ENCODE assay signal across 32 mouse cellular contexts in the genomic region with DNA sequence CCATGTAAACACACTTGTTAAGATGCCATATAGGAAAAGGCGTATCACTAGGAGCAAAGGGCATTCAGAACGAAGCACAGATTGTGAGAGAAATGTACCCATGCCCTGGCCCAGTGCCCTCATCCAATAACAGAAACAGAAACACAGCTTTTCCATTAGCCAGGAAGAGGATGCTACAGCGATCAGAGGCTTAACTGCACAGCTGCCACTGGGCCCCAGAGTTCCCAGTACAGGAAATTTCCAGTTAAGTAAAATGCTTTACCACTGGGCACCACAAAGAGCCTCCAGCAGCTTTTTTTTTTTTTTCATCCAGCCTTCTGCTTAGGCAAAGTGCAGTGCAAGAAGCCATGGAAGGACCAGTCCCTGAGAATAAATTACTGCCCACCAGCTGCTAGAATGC.
A peak's percentile ranks its signal among the peaks of the same experiment; 100 is the strongest.
DNase-seq lines count a peak whose midpoint lies in the region; ATAC-seq and TF ChIP-seq lines count a peak whose summit lies in the region.
"Had no signal": no experiment of that assay in that cellular context is flagged by ENCODE, and none has a peak within 500 bp of the region (broad histone marks: within the 10 kb centered on the region; RNA-seq: fewer than 3 reads in every experiment).

No protein-coding gene starts in this region.

- H3K27ac ChIP-seq in hindbrain, embryonic 14.5 days, result no peak overlapping the region
- no peak overlapping the region for H3K27ac ChIP-seq in hindbrain, embryonic 12.5 days
- no peak overlapping the region for H3K27ac ChIP-seq in midbrain, postnatal 0 days (ENCODE audit: low read depth, low read length)
- H3K27ac ChIP-seq in midbrain, embryonic 15.5 days, result no peak overlapping the region
- H3K27ac ChIP-seq: embryonic facial prominence, embryonic 13.5 days; gastrocnemius, adult 2 months; limb, embryonic 12.5 days; liver, embryonic 15.5 days; lung, embryonic 15.5 days; midbrain, embryonic 12.5 days; neural tube, embryonic 12.5 days; stomach, postnatal 0 days had no signal

- H3K4me1 ChIP-seq in hindbrain, embryonic 14.5 days (replicated peaks; ENCODE audit: control insufficient read depth, insufficient read depth, low read length), result no peaks in the 10 kb centered on the region
- no peaks in the 10 kb centered on the region for H3K4me1 ChIP-seq in hindbrain, embryonic 12.5 days
- no peaks in the 10 kb centered on the region for H3K4me1 ChIP-seq in midbrain, postnatal 0 days (ENCODE audit: insufficient read depth, low read length)
- no peaks in the 10 kb centered on the region; the same call in 1 of the 2 replicates for H3K4me1 ChIP-seq in midbrain, embryonic 15.5 days
- H3K4me1 ChIP-seq: embryonic facial prominence, embryonic 13.5 days; limb, embryonic 12.5 days; liver, embryonic 15.5 days; lung, embryonic 15.5 days; neural tube, embryonic 12.5 days had no signal

- H3K36me3 ChIP-seq in hindbrain, embryonic 14.5 days (replicated peaks; ENCODE audit: control insufficient read depth, insufficient read depth), result no peaks in the 10 kb centered on the region
- no peaks in the 10 kb centered on the region for H3K36me3 ChIP-seq in hindbrain, embryonic 12.5 days
- no peaks in the 10 kb centered on the region for H3K36me3 ChIP-seq in midbrain, postnatal 0 days (ENCODE audit: insufficient read depth, low read length)
- no peaks in the 10 kb centered on the region for H3K36me3 ChIP-seq in midbrain, embryonic 15.5 days (replicated peaks)
- H3K36me3 ChIP-seq: embryonic facial prominence, embryonic 13.5 days; limb, embryonic 12.5 days; liver, embryonic 15.5 days; lung, embryonic 15.5 days; midbrain, embryonic 12.5 days; neural tube, embryonic 12.5 days had no signal

- no peak overlapping the region for H3K9ac ChIP-seq in hindbrain, embryonic 14.5 days
- H3K9ac ChIP-seq in hindbrain, embryonic 12.5 days, result no peak overlapping the region
- no peak overlapping the region for H3K9ac ChIP-seq in midbrain, postnatal 0 days (replicated peaks; ENCODE audit: low read length, poor library complexity, severe bottlenecking)
- H3K9ac ChIP-seq in midbrain, embryonic 15.5 days, result no peak overlapping the region
- H3K9ac ChIP-seq: embryonic facial prominence, embryonic 13.5 days; limb, embryonic 12.5 days; liver, embryonic 15.5 days; lung, embryonic 15.5 days; midbrain, embryonic 12.5 days; neural tube, embryonic 12.5 days had no signal

- DNase-seq in cerebellum, postnatal 14 days, result peak; percentile 31 to 48
- no peak for DNase-seq in cerebellum, postnatal 36 days
- peak; percentile 32 for DNase-seq in hindbrain, embryonic 14.5 days (ENCODE audit: low spot score)
- peak; percentile 66 for DNase-seq in midbrain, postnatal 0 days (ENCODE audit: low spot score)
- DNase-seq in retina, postnatal 1 day, result peak; percentile 69
- no peak for DNase-seq in B cell, adult 2 months
- DNase-seq: adrenal gland, postnatal 14 days; cerebellum, adult 2 months; embryo, embryonic 11 days; gastrocnemius, adult 2 months; gastrocnemius, postnatal 36 days; heart, adult 18-20 months; heart, postnatal 4 days; kidney, adult 11 months; kidney, postnatal 14 days; layer of hippocampus, adult 9-11 months; right cerebral cortex, adult 18-20 months; right cerebral cortex, postnatal 4 days; thymus, adult 18-20 months; thymus, postnatal 25 days had no signal

- no peak overlapping the region for H3K4me2 ChIP-seq in hindbrain, embryonic 14.5 days (replicated peaks)
- H3K4me2 ChIP-seq in hindbrain, embryonic 12.5 days (replicated peaks), result no peak overlapping the region
- no peak overlapping the region for H3K4me2 ChIP-seq in midbrain, postnatal 0 days (ENCODE audit: low read depth, low read length, poor library complexity, severe bottlenecking)
- H3K4me2 ChIP-seq in midbrain, embryonic 15.5 days, result no peak overlapping the region
- H3K4me2 ChIP-seq: embryonic facial prominence, embryonic 13.5 days; heart, embryonic 11.5 days; limb, embryonic 12.5 days; liver, embryonic 15.5 days; lung, embryonic 15.5 days; midbrain, embryonic 12.5 days; neural tube, embryonic 12.5 days had no signal

- ATAC-seq in hindbrain, embryonic 14.5 days (ENCODE audit: low FRiP score), result no peak
- no peak for ATAC-seq in hindbrain, embryonic 12.5 days (ENCODE audit: low FRiP score)
- ATAC-seq in midbrain, postnatal 0 days (ENCODE audit: low FRiP score), result no peak
- no peak for ATAC-seq in midbrain, embryonic 15.5 days (replicated peaks)
- ATAC-seq: inflammation-experienced regulatory T-cells, adult 6 months had no signal

- H3K27me3 ChIP-seq in hindbrain, embryonic 14.5 days (ENCODE audit: control insufficient read depth, insufficient read depth, low read length), result no peaks in the 10 kb centered on the region
- no peaks in the 10 kb centered on the region for H3K27me3 ChIP-seq in hindbrain, embryonic 12.5 days
- no peaks in the 10 kb centered on the region for H3K27me3 ChIP-seq in midbrain, postnatal 0 days (ENCODE audit: insufficient read depth, low read length)
- no peaks in the 10 kb centered on the region for H3K27me3 ChIP-seq in midbrain, embryonic 15.5 days (replicated peaks)
- H3K27me3 ChIP-seq: embryonic facial prominence, embryonic 13.5 days; limb, embryonic 12.5 days; liver, embryonic 15.5 days; lung, embryonic 15.5 days; neural tube, embryonic 12.5 days had no signal

- H3K4me3 ChIP-seq in hindbrain, embryonic 14.5 days (replicated peaks; ENCODE audit: low read length), result no peak overlapping the region
- H3K4me3 ChIP-seq in hindbrain, embryonic 12.5 days, result no peak overlapping the region
- no peak overlapping the region for H3K4me3 ChIP-seq in midbrain, postnatal 0 days (ENCODE audit: low read depth, low read length)
- H3K4me3 ChIP-seq in midbrain, embryonic 15.5 days, result no peak overlapping the region
- H3K4me3 ChIP-seq: embryonic facial prominence, embryonic 13.5 days; erythroblast, embryonic 14.5 days; gastrocnemius, adult 2 months; limb, embryonic 12.5 days; liver, embryonic 15.5 days; lung, embryonic 15.5 days; midbrain, embryonic 12.5 days; neural tube, embryonic 12.5 days had no signal

- no peaks in the 10 kb centered on the region for H3K9me3 ChIP-seq in hindbrain, embryonic 14.5 days (ENCODE audit: control insufficient read depth, low read length)
- no peaks in the 10 kb centered on the region for H3K9me3 ChIP-seq in hindbrain, embryonic 12.5 days (replicated peaks)
- no peaks in the 10 kb centered on the region for H3K9me3 ChIP-seq in midbrain, postnatal 0 days (ENCODE audit: low read length)
- no peaks in the 10 kb centered on the region for H3K9me3 ChIP-seq in midbrain, embryonic 15.5 days
- H3K9me3 ChIP-seq: embryonic facial prominence, embryonic 13.5 days; limb, embryonic 12.5 days; liver, embryonic 15.5 days; lung, embryonic 15.5 days; midbrain, embryonic 12.5 days; neural tube, embryonic 12.5 days had no signal

- WGBS in hindbrain, embryonic 14.5 days, result 59% methylated on average over 3 of the region's 3 CpGs
- 77% methylated on average over 3 of the region's 3 CpGs for WGBS in hindbrain, embryonic 12.5 days
- 58% methylated on average over 3 of the region's 3 CpGs for WGBS in midbrain, postnatal 0 days
- WGBS in midbrain, embryonic 15.5 days, result 61% methylated on average over 3 of the region's 3 CpGs

- no peak for TF ChIP-seq CTCF in midbrain, postnatal 0 days (IDR thresholded peaks at IDR 0.05)

Comparison
In these comparisons a context has a peak if more than half of its experiments do, and no peak if none do; other contexts are left out.
1. DNase-seq: peak in cerebellum, postnatal 14 days (2 of 2), hindbrain, embryonic 14.5 days (single experiment), midbrain, postnatal 0 days (single experiment) and retina, postnatal 1 day (single experiment); none in cerebellum, postnatal 36 days (0 of 2) and B cell, adult 2 months (0 of 2).